ENCODE assay signal across 11 mouse cellular contexts in genomic region chr6:53593603-53594002, GRCm38 (mm10).
DNase-seq lines count a peak whose midpoint lies in the region; ATAC-seq and TF ChIP-seq lines count a peak whose summit lies in the region.
"Had no signal": no experiment of that assay in that cellular context is flagged by ENCODE, and none has a peak within 500 bp of the region (broad histone marks: within the 10 kb centered on the region; RNA-seq: fewer than 3 reads in every experiment).

No protein-coding gene starts in this region.

- no peak overlapping the region for H3K9ac ChIP-seq in embryonic facial prominence, embryonic 14.5 days (ENCODE audit: low read depth, low read length)
- H3K9ac ChIP-seq in hindbrain, embryonic 16.5 days (ENCODE audit: low read depth, low read length): peak overlapping the region; percentile 9; the same call in 1 of the 2 replicates
- no peak overlapping the region for H3K9ac ChIP-seq in midbrain, embryonic 16.5 days (ENCODE audit: low read depth, low read length)
- no peak overlapping the region for H3K9ac ChIP-seq in intestine, postnatal 0 days (ENCODE audit: low read depth, low read length)

- H3K4me2 ChIP-seq in embryonic facial prominence, embryonic 14.5 days (ENCODE audit: low read depth, low read length): no peak overlapping the region
- no peak overlapping the region for H3K4me2 ChIP-seq in hindbrain, embryonic 16.5 days (ENCODE audit: low read length)
- no peak overlapping the region for H3K4me2 ChIP-seq in midbrain, embryonic 16.5 days (ENCODE audit: low read length)
- H3K4me2 ChIP-seq in intestine, postnatal 0 days (replicated peaks; ENCODE audit: low read depth): no peak overlapping the region

- H3K9me3 ChIP-seq in embryonic facial prominence, embryonic 14.5 days (ENCODE audit: control insufficient read depth, low read length): no peaks in the 10 kb centered on the region
- no peaks in the 10 kb centered on the region for H3K9me3 ChIP-seq in hindbrain, embryonic 16.5 days (ENCODE audit: control insufficient read depth, low read length)
- H3K9me3 ChIP-seq in midbrain, embryonic 16.5 days (replicated peaks; ENCODE audit: control insufficient read depth, low read length, poor library complexity, severe bottlenecking): no peaks in the 10 kb centered on the region
- H3K9me3 ChIP-seq in intestine, postnatal 0 days (ENCODE audit: control insufficient read depth): no peaks in the 10 kb centered on the region

- no peak for TF ChIP-seq CTCF in intestine, postnatal 0 days (IDR thresholded peaks at IDR 0.05; ENCODE audit: low read depth)

- H3K27me3 ChIP-seq in embryonic facial prominence, embryonic 14.5 days (replicated peaks; ENCODE audit: control insufficient read depth, insufficient read depth, low read length): no peaks in the 10 kb centered on the region
- no peaks in the 10 kb centered on the region for H3K27me3 ChIP-seq in hindbrain, embryonic 16.5 days (replicated peaks; ENCODE audit: control insufficient read depth, insufficient read depth, low read length)
- H3K27me3 ChIP-seq in midbrain, embryonic 16.5 days (ENCODE audit: control insufficient read depth, insufficient read depth, low read depth, low read length): no peaks in the 10 kb centered on the region
- no peaks in the 10 kb centered on the region for H3K27me3 ChIP-seq in intestine, postnatal 0 days (replicated peaks; ENCODE audit: control insufficient read depth, insufficient read depth, low read length)

- ATAC-seq in embryonic facial prominence, embryonic 14.5 days (ENCODE audit: low read depth): no peak; the same call in 1 of the 2 replicates
- peak; percentile 72; the same call in 1 of the 2 replicates for ATAC-seq in hindbrain, embryonic 16.5 days
- ATAC-seq in midbrain, embryonic 16.5 days: peak; percentile 60; the same call in 1 of the 2 replicates
- ATAC-seq in intestine, postnatal 0 days: no peak
- ATAC-seq: inflammation-experienced regulatory T-cells, adult 6 months had no signal

- peaks cover 8% of the 10 kb centered on the region for H3K4me1 ChIP-seq in embryonic facial prominence, embryonic 14.5 days (ENCODE audit: control insufficient read depth, insufficient read depth, low read length)
- peaks cover 4% of the 10 kb centered on the region for H3K4me1 ChIP-seq in hindbrain, embryonic 16.5 days (ENCODE audit: control insufficient read depth, insufficient read depth, low read depth, low read length)
- H3K4me1 ChIP-seq in midbrain, embryonic 16.5 days (ENCODE audit: control insufficient read depth, insufficient read depth, low read length): no peaks in the 10 kb centered on the region
- H3K4me1 ChIP-seq in intestine, postnatal 0 days (replicated peaks; ENCODE audit: control insufficient read depth, insufficient read depth, low read length): no peaks in the 10 kb centered on the region

- peak overlapping the region; percentile 16; the same call in 1 of the 2 replicates for H3K27ac ChIP-seq in embryonic facial prominence, embryonic 14.5 days (replicated peaks; ENCODE audit: low read depth, low read length)
- no peak overlapping the region for H3K27ac ChIP-seq in hindbrain, embryonic 16.5 days (ENCODE audit: low read depth, low read length)
- H3K27ac ChIP-seq in midbrain, embryonic 16.5 days (ENCODE audit: low read length): no peak overlapping the region
- no peak overlapping the region for H3K27ac ChIP-seq in intestine, postnatal 0 days (ENCODE audit: low read depth, low read length)

- 30% methylated on average over 4 of the region's 4 CpGs for WGBS in embryonic facial prominence, embryonic 14.5 days
- 19% methylated on average over 4 of the region's 4 CpGs for WGBS in hindbrain, embryonic 16.5 days
- WGBS in midbrain, embryonic 16.5 days: 15% methylated on average over 4 of the region's 4 CpGs
- WGBS in intestine, postnatal 0 days: 63% methylated on average over 4 of the region's 4 CpGs

- peak; percentile 56 for DNase-seq in ZHBTc4 (ENCODE audit: low read depth, low spot score)
- DNase-seq in embryonic facial prominence, embryonic 14.5 days (ENCODE audit: low spot score): no peak
- no peak for DNase-seq in right cerebral cortex, postnatal 10 days (ENCODE audit: low spot score in 2 of 2)
- no peak for DNase-seq in thymus, postnatal 36 days
- no peak for DNase-seq in kidney, postnatal 25 days
- DNase-seq: cerebellum, adult 11 months; lung, adult 18-20 months had no signal

- no peaks in the 10 kb centered on the region for H3K36me3 ChIP-seq in embryonic facial prominence, embryonic 14.5 days (ENCODE audit: control insufficient read depth, insufficient read depth, low read length)
- H3K36me3 ChIP-seq in hindbrain, embryonic 16.5 days (ENCODE audit: control insufficient read depth, insufficient read depth, low read length): no peaks in the 10 kb centered on the region
- H3K36me3 ChIP-seq in midbrain, embryonic 16.5 days (ENCODE audit: control insufficient read depth, insufficient read depth, low read length): no peaks in the 10 kb centered on the region
- H3K36me3 ChIP-seq in intestine, postnatal 0 days (ENCODE audit: control insufficient read depth, insufficient read depth): no peaks in the 10 kb centered on the region

- no peak overlapping the region for H3K4me3 ChIP-seq in embryonic facial prominence, embryonic 14.5 days (ENCODE audit: low read depth, low read length)
- no peak overlapping the region for H3K4me3 ChIP-seq in hindbrain, embryonic 16.5 days (ENCODE audit: low read length)
- H3K4me3 ChIP-seq in midbrain, embryonic 16.5 days (ENCODE audit: low read depth, low read length): no peak overlapping the region
- no peak overlapping the region for H3K4me3 ChIP-seq in intestine, postnatal 0 days (ENCODE audit: low read depth, low read length)

Comparison
In these comparisons a context has a peak if more than half of its experiments do, and no peak if none do; other contexts are left out.
1. ATAC-seq: peak in hindbrain, embryonic 16.5 days (single experiment) and midbrain, embryonic 16.5 days (single experiment); none in embryonic facial prominence, embryonic 14.5 days (single experiment) and intestine, postnatal 0 days (single experiment).